22 mouse cellular contexts compared by ENCODE assay signal in genomic region chr4:134298626-134299497, GRCm38 (mm10). TPM values are rescaled to one million over a fixed set of nuclear protein-coding genes. Genes with fewer than 3 reads are reported as not detected.
DNase-seq lines count a peak whose midpoint lies in the region; ATAC-seq and TF ChIP-seq lines count a peak whose summit lies in the region.
"Had no signal": no experiment of that assay in that cellular context is flagged by ENCODE, and none has a peak within 500 bp of the region (broad histone marks: within the 10 kb centered on the region; RNA-seq: fewer than 3 reads in every experiment).

No protein-coding gene starts in this region.

- peak; percentile 29; the same call in 1 of the 2 replicates for ATAC-seq in heart, embryonic 14.5 days (ENCODE audit: insufficient number of reproducible peaks, insufficient read depth, low FRiP score, low read depth)
- ATAC-seq in CD4-positive, CD25-positive, alpha-beta regulatory T cell, adult 4 months = no peak
- ATAC-seq: liver, embryonic 12.5 days had no signal

- peaks cover 35% of the 10 kb centered on the region for H3K4me1 ChIP-seq in heart, embryonic 10.5 days
- peaks cover 2% of the 10 kb centered on the region for H3K4me1 ChIP-seq in ES-Bruce4 (ENCODE audit: control insufficient read depth, insufficient read depth, low read length)
- H3K4me1 ChIP-seq in heart, embryonic 14.5 days (ENCODE audit: control insufficient read depth in 2 of 2, insufficient read depth in 2 of 2, low read length in 2 of 2) = peaks cover 25 to 52% of the 10 kb centered on the region in 2 experiments
- H3K4me1 ChIP-seq: forebrain, embryonic 12.5 days; hindbrain, embryonic 12.5 days; liver, embryonic 12.5 days had no signal

- no peaks in the 10 kb centered on the region for H3K36me3 ChIP-seq in heart, embryonic 10.5 days
- H3K36me3 ChIP-seq in ES-Bruce4 (ENCODE audit: control insufficient read depth, insufficient read depth, low read length, poor library complexity, severe bottlenecking) = no peaks in the 10 kb centered on the region
- no peaks in the 10 kb centered on the region for H3K36me3 ChIP-seq in heart, embryonic 14.5 days (ENCODE audit: control insufficient read depth, insufficient read depth, low read length)
- H3K36me3 ChIP-seq: embryonic facial prominence, embryonic 10.5 days; forebrain, embryonic 12.5 days; hindbrain, embryonic 12.5 days; liver, embryonic 12.5 days had no signal

- WGBS in heart, embryonic 10.5 days = 60% methylated on average over 19 of the region's 19 CpGs
- WGBS in heart, embryonic 14.5 days = 65% methylated on average over 19 of the region's 19 CpGs

- no peak for TF ChIP-seq CTCF in ES-Bruce4 (IDR thresholded peaks at IDR 0.05; ENCODE audit: low read depth, low read length)

- no peaks in the 10 kb centered on the region for H3K27me3 ChIP-seq in heart, embryonic 10.5 days (ENCODE audit: insufficient read depth, poor library complexity, severe bottlenecking)
- no peaks in the 10 kb centered on the region for H3K27me3 ChIP-seq in ES-Bruce4 (ENCODE audit: control insufficient read depth, insufficient read depth, low read length, poor library complexity, severe bottlenecking)
- H3K27me3 ChIP-seq in heart, embryonic 14.5 days (ENCODE audit: control insufficient read depth, insufficient read depth, low read length) = no peaks in the 10 kb centered on the region

- no peaks in the 10 kb centered on the region for H3K9me3 ChIP-seq in heart, embryonic 10.5 days
- no peaks in the 10 kb centered on the region for H3K9me3 ChIP-seq in ES-Bruce4 (replicated peaks; ENCODE audit: control insufficient read depth, insufficient read depth, low read length, poor library complexity, severe bottlenecking)
- H3K9me3 ChIP-seq in heart, embryonic 14.5 days (ENCODE audit: control insufficient read depth, low read length) = no peaks in the 10 kb centered on the region
- H3K9me3 ChIP-seq: embryonic facial prominence, embryonic 10.5 days; forebrain, embryonic 12.5 days; hindbrain, embryonic 12.5 days had no signal

- H3K9ac ChIP-seq in ES-Bruce4 (ENCODE audit: low read depth, poor library complexity, severe bottlenecking) = no peak overlapping the region
- peak overlapping the region; percentile 47 for H3K9ac ChIP-seq in heart, embryonic 14.5 days (ENCODE audit: low read length)
- H3K9ac ChIP-seq: forebrain, embryonic 12.5 days; hindbrain, embryonic 12.5 days; liver, embryonic 12.5 days had no signal

- TF ChIP-seq POLR2A in ES-Bruce4 (IDR thresholded peaks at IDR 0.05; ENCODE audit: insufficient read depth, low read length) = no peak

- DNase-seq in heart, embryonic 10.5 days (ENCODE audit: low spot score) = no peak
- no peak for DNase-seq in heart, adult 9 months (ENCODE audit: low spot score in 2 of 2)
- peak; percentile 61 for DNase-seq in 416B (ENCODE audit: low read depth)
- no peak for DNase-seq in lung, postnatal 10 days
- DNase-seq: adrenal gland, adult 2 months; cerebellum, adult 9-10 months; kidney, adult 2 months; kidney, postnatal 14 days; lung, adult 2 months; lung, postnatal 4 days; thymus, postnatal 14 days had no signal

- H3K4me2 ChIP-seq in heart, embryonic 14.5 days (ENCODE audit: low read length) = peak overlapping the region; percentile 50
- H3K4me2 ChIP-seq: forebrain, embryonic 12.5 days; hindbrain, embryonic 12.5 days; liver, embryonic 12.5 days; midbrain, embryonic 11.5 days had no signal

- peak overlapping the region; percentile 24 for H3K4me3 ChIP-seq in heart, embryonic 10.5 days
- peak overlapping the region; percentile 7; the same call in 1 of the 2 replicates for H3K4me3 ChIP-seq in ES-Bruce4 (ENCODE audit: low read depth, low read length)
- no peak overlapping the region for H3K4me3 ChIP-seq in heart, embryonic 14.5 days (ENCODE audit: control insufficient read depth in 1 of 2, insufficient read depth in 1 of 2, low read depth in 1 of 2, low read length in 2 of 2)
- H3K4me3 ChIP-seq: embryonic facial prominence, embryonic 10.5 days; forebrain, embryonic 12.5 days; hindbrain, embryonic 12.5 days; left cerebral cortex, adult 2 months; liver, embryonic 12.5 days had no signal

- no peak for TF ChIP-seq EP300 in ES-Bruce4 (IDR thresholded peaks at IDR 0.05; ENCODE audit: insufficient read depth, low read depth, low read length)

- peak overlapping the region; percentile 83 for H3K27ac ChIP-seq in heart, embryonic 10.5 days
- H3K27ac ChIP-seq in ES-Bruce4 (ENCODE audit: insufficient read depth, low read length) = no peak overlapping the region
- peak overlapping the region; percentile 73 to 88 for H3K27ac ChIP-seq in heart, embryonic 14.5 days (replicated peaks in 1 of 2; ENCODE audit: control insufficient read depth in 1 of 2, insufficient read depth in 1 of 2, low read depth in 2 of 2, low read length in 2 of 2)
- H3K27ac ChIP-seq: embryonic facial prominence, embryonic 10.5 days; forebrain, embryonic 12.5 days; hindbrain, embryonic 12.5 days; liver, embryonic 12.5 days had no signal

RNA-seq across cellular contexts. Expression of gene Pdik1l, which starts 11.2 kb away (rescaled TPM):
- 15.8 and 18.2 TPM in 2 replicates for polyA plus RNA-seq in heart, embryonic 10.5 days (2016; fragmentation: Nextera tagmentation; extraction: Ambion mirVana)
- 12.0 and 14.1 TPM in 2 replicates for polyA plus RNA-seq in ES-Bruce4 (2011; ENCODE audit: insufficient read depth, insufficient read length, low read depth, missing spikeins)
- 13.5 and 15.3 TPM in 2 replicates for polyA plus RNA-seq in heart, embryonic 14.5 days (2014; fragmentation: Nextera tagmentation; extraction: Ambion mirVana)
- 10 to 100 TPM; 20.7 to 24.2 TPM for polyA plus RNA-seq in CD4-positive, CD25-positive, alpha-beta regulatory T cell, adult 4 months (2017; shearing (Covaris generic))

RNA-seq across cellular contexts. Expression of gene Trim63, which starts 16.1 kb away (rescaled TPM):
- polyA plus RNA-seq in heart, embryonic 10.5 days (2016; fragmentation: Nextera tagmentation; extraction: Ambion mirVana) = 47.5 and 77.0 TPM in 2 replicates
- 5.4 and 7.4 TPM in 2 replicates for polyA plus RNA-seq in ES-Bruce4 (2011; ENCODE audit: insufficient read depth, insufficient read length, low read depth, missing spikeins)
- polyA plus RNA-seq in heart, embryonic 14.5 days (2014; fragmentation: Nextera tagmentation; extraction: Ambion mirVana) = 39.4 and 43.2 TPM in 2 replicates
- polyA plus RNA-seq in CD4-positive, CD25-positive, alpha-beta regulatory T cell, adult 4 months (2017; shearing (Covaris generic)) = not detected
- polyA plus RNA-seq: midbrain, embryonic 11.5 days had no signal

RNA-seq across cellular contexts. Expression of gene Slc30a2, which starts 44.1 kb away (rescaled TPM):
- 0.09 and 0.36 TPM in 2 replicates for polyA plus RNA-seq in heart, embryonic 10.5 days (2016; fragmentation: Nextera tagmentation; extraction: Ambion mirVana)
- polyA plus RNA-seq in ES-Bruce4 (2011; ENCODE audit: insufficient read depth, insufficient read length, low read depth, missing spikeins) = 3.9 and 4.9 TPM in 2 replicates
- polyA plus RNA-seq in heart, embryonic 14.5 days (2014; fragmentation: Nextera tagmentation; extraction: Ambion mirVana) = 0.08 and 0.11 TPM in 2 replicates
- under 1 TPM; 0.19 TPM for polyA plus RNA-seq in CD4-positive, CD25-positive, alpha-beta regulatory T cell, adult 4 months (2017; shearing (Covaris generic))
- polyA plus RNA-seq: forebrain, embryonic 12.5 days; hindbrain, embryonic 12.5 days; limb, embryonic 11.5 days; liver, embryonic 12.5 days; midbrain, embryonic 11.5 days had no signal

RNA-seq across cellular contexts. Expression of gene Grrp1, which starts 45.0 kb away (rescaled TPM):
- 6.3 and 8.8 TPM in 2 replicates for polyA plus RNA-seq in heart, embryonic 10.5 days (2016; fragmentation: Nextera tagmentation; extraction: Ambion mirVana)
- polyA plus RNA-seq in ES-Bruce4 (2011; ENCODE audit: insufficient read depth, insufficient read length, low read depth, missing spikeins) = 0.55 TPM in 1 of 2 replicates, not detected in the other
- 4.4 and 6.2 TPM in 2 replicates for polyA plus RNA-seq in heart, embryonic 14.5 days (2014; fragmentation: Nextera tagmentation; extraction: Ambion mirVana)
- polyA plus RNA-seq in CD4-positive, CD25-positive, alpha-beta regulatory T cell, adult 4 months (2017; shearing (Covaris generic)) = not detected

RNA-seq across cellular contexts. Expression of gene Gm30191, which starts 52.1 kb away (rescaled TPM):
- polyA plus RNA-seq in heart, embryonic 10.5 days (2016; fragmentation: Nextera tagmentation; extraction: Ambion mirVana) = not detected in 2 replicates
- polyA plus RNA-seq in ES-Bruce4 (2011; ENCODE audit: insufficient read depth, insufficient read length, low read depth, missing spikeins) = not detected in 2 replicates
- polyA plus RNA-seq in heart, embryonic 14.5 days (2014; fragmentation: Nextera tagmentation; extraction: Ambion mirVana) = not detected in 2 replicates
- not detected for polyA plus RNA-seq in CD4-positive, CD25-positive, alpha-beta regulatory T cell, adult 4 months (2017; shearing (Covaris generic))
- polyA plus RNA-seq: adrenal gland, adult 2 months; embryonic facial prominence, embryonic 10.5 days; forebrain, embryonic 12.5 days; gonadal fat pad, adult 2 months; limb, embryonic 11.5 days; liver, embryonic 12.5 days; lung, adult 2 months had no signal

Comparison
In these comparisons a context has a peak if more than half of its experiments do, and no peak if none do; other contexts are left out.
1. H3K4me3 ChIP-seq: peak in heart, embryonic 10.5 days (single experiment) and ES-Bruce4 (single experiment); none in heart, embryonic 14.5 days (0 of 2).